Mouse (Mus musculus) cerebellum, adult 9-10 months (tissue): ENCODE measurements around the gene Rgs13.

Source experiments
- DNase-seq: peaks from one replicate; pipeline ENCODE4 v3.0.0; 2022

Rgs13 gene

GRCm38 (mm10) chr1:144177166-144177565 is at the start of gene Rgs13:
TSS of gene Rgs13 (minus strand) at chr1:144177372.
- no peak for DNase-seq

- DNase-seq: no peak
Measured at GRCm38 (mm10) chr1:144215230-144215629, 38.1 kb upstream of the Rgs13 start.

GRCm38 (mm10) chr1:144210912-144211311 is 33.7 kb upstream of the Rgs13 start:
- no peak for DNase-seq

- DNase-seq: no peak
Measured at GRCm38 (mm10) chr1:144206281-144207061, 29.3 kb upstream of the Rgs13 start.

- no peak for DNase-seq
Measured at GRCm38 (mm10) chr1:144204766-144205165, 27.6 kb upstream of the Rgs13 start.

GRCm38 (mm10) chr1:144202939-144203338 is 25.8 kb upstream of the Rgs13 start:
- no peak for DNase-seq

- DNase-seq: no peak
Measured at GRCm38 (mm10) chr1:144200496-144200895, 23.3 kb upstream of the Rgs13 start.

- no peak for DNase-seq
Measured at GRCm38 (mm10) chr1:144199538-144199937, 22.4 kb upstream of the Rgs13 start.

GRCm38 (mm10) chr1:144197684-144198083 is 20.5 kb upstream of the Rgs13 start:
- peak; percentile 11 for DNase-seq

GRCm38 (mm10) chr1:144186655-144187396 is 9.7 kb upstream of the Rgs13 start:
- no peak for DNase-seq

- DNase-seq: no peak
Measured at GRCm38 (mm10) chr1:144184955-144185715, 8.0 kb upstream of the Rgs13 start.

- DNase-seq: no peak
Measured at GRCm38 (mm10) chr1:144183622-144184021, 6.5 kb upstream of the Rgs13 start.

- no peak for DNase-seq
Measured at GRCm38 (mm10) chr1:144179559-144179958, 2.4 kb upstream of the Rgs13 start.

- no peak for DNase-seq
Measured at GRCm38 (mm10) chr1:144178281-144178957, 1.2 kb upstream of the Rgs13 start.

- DNase-seq: no peak
Measured at GRCm38 (mm10) chr1:144177620-144178019, 448 bp upstream of the Rgs13 start.

- no peak for DNase-seq
Measured at GRCm38 (mm10) chr1:144174760-144175159, 2.4 kb downstream of the Rgs13 start.

GRCm38 (mm10) chr1:144173568-144174036 is 3.6 kb downstream of the Rgs13 start:
- no peak for DNase-seq

GRCm38 (mm10) chr1:144168921-144169320 is 8.3 kb downstream of the Rgs13 start:
- no peak for DNase-seq

GRCm38 (mm10) chr1:144167761-144168160 is 9.4 kb downstream of the Rgs13 start:
- DNase-seq: no peak

GRCm38 (mm10) chr1:144166897-144167296 is 10.3 kb downstream of the Rgs13 start:
- no peak for DNase-seq

- no peak for DNase-seq
Measured at GRCm38 (mm10) chr1:144166275-144166674, 10.9 kb downstream of the Rgs13 start.

- no peak for DNase-seq
Measured at GRCm38 (mm10) chr1:144152526-144152925, 24.6 kb downstream of the Rgs13 start.

GRCm38 (mm10) chr1:144152184-144152525 is 25.0 kb downstream of the Rgs13 start:
- no peak for DNase-seq
